Mouse (Mus musculus) gastrocnemius, postnatal 4 days (tissue): ENCODE measurements around the gene Cyp2c66. TPM values are rescaled to one million over a fixed set of nuclear protein-coding genes. Genes with fewer than 3 reads are reported as not detected.
"Not testable (repeated sequence)": the region's sequence is repeated elsewhere in the genome, so short reads cannot be mapped to it uniquely, and the experiment has no call there.

Experiments
- DNase-seq, 2 experiments: peaks; one replicate each; pipeline ENCODE4 v3.0.0; 2021 to 2022; ENCODE audit warnings: low spot score in 2 of 2, mixed read lengths in 2 of 2
- long read RNA-seq, 2 experiments: library from polyadenylated mRNA; stranded (forward); transcript quantifications; one replicate each; pipeline ENCODE4 v2.0.0; 2021
- total RNA-seq, 2 experiments: library from RNA; stranded (reverse); gene quantifications; 2 replicates each; pipeline ENCODE4 v1.2.3; 2021

Gene Cyp2c66
- not detected for total RNA-seq
- long read RNA-seq, experiment 1, result 0 reads
- long read RNA-seq, experiment 2, result 0 reads

- no peak for DNase-seq
Observed at GRCm38 (mm10) chr19:39113644-39114043, at the start of gene Cyp2c66. Gene Cyp2c66 (plus strand): TSS chr19:39113898.

- not testable (repeated sequence) for DNase-seq
Observed at GRCm38 (mm10) chr19:39098779-39099178, 14.9 kb upstream of the Cyp2c66 start.

- DNase-seq, result not testable (repeated sequence)
Observed at GRCm38 (mm10) chr19:39156836-39157235, 43.1 kb downstream of the Cyp2c66 start.

Other genes with a start within 250 kb of the Cyp2c66 start
- 10 to 100 TPM; 12.4 to 13.6 TPM for gene Hells, start 183.0 kb upstream of the Cyp2c66 start, total RNA-seq
- not detected for gene Cyp2c55, start 106.9 kb upstream of the Cyp2c66 start, total RNA-seq
- not detected for gene Cyp2c65, start 52.9 kb upstream of the Cyp2c66 start, total RNA-seq
- gene Cyp2c29, start 155.5 kb downstream of the Cyp2c66 start, total RNA-seq, result not detected